Mouse (Mus musculus) hindbrain, embryonic 11.5 days (tissue): ENCODE measurements around the gene Syt1. TPM values are rescaled to one million over a fixed set of nuclear protein-coding genes. Genes with fewer than 3 reads are reported as not detected.

Experiments
- ATAC-seq: fragments of 200-750 bp; cut with Nextera tagmentation; 2 replicates; pipeline ENCODE4 v1.8.0; 2017; ENCODE audit warnings: mild to moderate bottlenecking, moderate TSS enrichment, moderate library complexity; ENCODE audit not compliant: low FRiP score
- DNase-seq: peaks from one replicate; pipeline ENCODE4 v3.0.0-alpha.2; 2015; ENCODE audit warnings: low spot score
- H3K27ac ChIP-seq: fragments of 300-500 bp; sonication (generic); 2 replicates; pipeline ENCODE4 v1.5.1; 2014; ENCODE audit warnings: mild to moderate bottlenecking, low read depth, low read length
- H3K27me3 ChIP-seq: fragments of 300-500 bp; sonication (generic); 2 replicates; pipeline ENCODE4 v1.6.1; 2014; ENCODE audit warnings: mild to moderate bottlenecking, low read length, moderate library complexity, mixed read lengths; ENCODE audit not compliant: control insufficient read depth, insufficient read depth
- H3K36me3 ChIP-seq: fragments of 300-500 bp; sonication (generic); 2 replicates; pipeline ENCODE4 v1.6.1; 2014; ENCODE audit warnings: mild to moderate bottlenecking, low read length, moderate library complexity, mixed read lengths; ENCODE audit not compliant: control insufficient read depth, insufficient read depth
- H3K4me1 ChIP-seq: fragments of 300-500 bp; sonication (generic); replicated peaks from 2 replicates; pipeline ENCODE4 v1.6.1; 2014; ENCODE audit warnings: low read length, mixed read lengths; ENCODE audit not compliant: control insufficient read depth, insufficient read depth
- H3K4me2 ChIP-seq: fragments of 300-500 bp; sonication (generic); replicated peaks from 2 replicates; pipeline ENCODE4 v1.6.1; 2014; ENCODE audit warnings: mild to moderate bottlenecking, low read depth, low read length
- H3K4me3 ChIP-seq: fragments of 300-500 bp; sonication (generic); 2 replicates; pipeline ENCODE4 v1.5.1; 2014; ENCODE audit warnings: low read depth, low read length
- H3K9ac ChIP-seq: fragments of 300-500 bp; sonication (generic); 2 replicates; pipeline ENCODE4 v1.6.1; 2014; ENCODE audit warnings: low read depth, low read length
- H3K9me3 ChIP-seq: fragments of 300-500 bp; sonication (generic); 2 replicates; pipeline ENCODE4 v1.6.1; 2016; ENCODE audit warnings: low read length; ENCODE audit not compliant: control insufficient read depth
- WGBS: fragments of 180-500 bp; shearing (Covaris S2); extraction: QIAGEN DNeasy Blood & Tissue Kit; methylation state at CpG from one replicate; pipeline ENCODE4 v1.1.7; 2014; 5-methylcytosine and 5-hydroxymethylcytosine counted together
- polyA plus RNA-seq: library from polyadenylated mRNA; unstranded; fragments of >200 nt; fragmentation: Nextera tagmentation; extraction: Ambion mirVana; gene quantifications from 2 replicates; pipeline ENCODE4 v1.2.1, GENCODE M21; 2014

Syt1 gene
- polyA plus RNA-seq, 1 experiment from 2014 or later: 28.3 TPM

GRCm38 (mm10) chr10:108588924-108589323, 421.9 kb downstream of the Syt1 start:
- no peak overlapping the region for H3K4me3 ChIP-seq
- H3K9ac ChIP-seq: no peak overlapping the region
- H3K27me3 ChIP-seq: no peaks in the 10 kb centered on the region
- no peaks in the 10 kb centered on the region for H3K36me3 ChIP-seq
- no peaks in the 10 kb centered on the region for H3K9me3 ChIP-seq
- H3K27ac ChIP-seq: no peak overlapping the region
- H3K4me2 ChIP-seq: no peak overlapping the region
- WGBS: 91% methylated on average over 3 of the region's 3 CpGs
- DNase-seq (no peak), ATAC-seq (no peak)
- no peaks in the 10 kb centered on the region for H3K4me1 ChIP-seq

- Histone ChIP-seq H3K36me3 (no peaks in the 10 kb centered on the region), H3K9ac (no peak overlapping the region), H3K27me3 (no peaks in the 10 kb centered on the region), H3K4me1 (0 out of 2 replicates have a peak, but pooled peaks cover 3% of the 10 kb centered on the region), H3K4me3 (no peak overlapping the region), H3K9me3 (no peaks in the 10 kb centered on the region), H3K4me2 (no peak overlapping the region; the same call in 1 of the 2 replicates), H3K27ac (no peak overlapping the region)
- WGBS: 14% methylated on average over 11 of the region's 11 CpGs
- peak; percentile 39 for ATAC-seq
- DNase-seq: peak; percentile 34
Measured at GRCm38 (mm10) chr10:108583694-108584093, 427.1 kb downstream of the Syt1 start.

GRCm38 (mm10) chr10:108582397-108582730, 428.4 kb downstream of the Syt1 start:
- H3K4me3 ChIP-seq: no peak overlapping the region
- H3K4me1 ChIP-seq: 0 out of 2 replicates have a peak, but pooled peaks cover 3% of the 10 kb centered on the region
- no peak overlapping the region for H3K27ac ChIP-seq
- ATAC-seq (no peak), DNase-seq (no peak)
- 91% methylated on average over 3 of the region's 3 CpGs for WGBS
- H3K4me2 ChIP-seq: no peak overlapping the region
- H3K27me3 ChIP-seq: no peaks in the 10 kb centered on the region
- no peaks in the 10 kb centered on the region for H3K36me3 ChIP-seq
- no peak overlapping the region for H3K9ac ChIP-seq
- no peaks in the 10 kb centered on the region for H3K9me3 ChIP-seq

- Histone ChIP-seq H3K27ac (no peak overlapping the region), H3K4me1 (0 out of 2 replicates have a peak, but pooled peaks cover 3% of the 10 kb centered on the region), H3K9ac (no peak overlapping the region), H3K27me3 (no peaks in the 10 kb centered on the region), H3K36me3 (no peaks in the 10 kb centered on the region), H3K4me2 (no peak overlapping the region), H3K9me3 (no peaks in the 10 kb centered on the region), H3K4me3 (no peak overlapping the region)
- WGBS: 76% methylated on average over 12 of the region's 12 CpGs
- DNase-seq: no peak
- ATAC-seq: no peak
Measured at GRCm38 (mm10) chr10:108581555-108582396, 429.0 kb downstream of the Syt1 start.

- no peak overlapping the region for H3K9ac ChIP-seq
- H3K27me3 ChIP-seq: no peaks in the 10 kb centered on the region
- H3K4me2 ChIP-seq: no peak overlapping the region
- WGBS: 69% methylated on average over 9 of the region's 9 CpGs
- H3K9me3 ChIP-seq: no peaks in the 10 kb centered on the region
- ATAC-seq: no peak
- no peak for DNase-seq
- H3K4me1 ChIP-seq: 0 out of 2 replicates have a peak, but pooled peaks cover 3% of the 10 kb centered on the region
- no peak overlapping the region for H3K27ac ChIP-seq
- no peak overlapping the region for H3K4me3 ChIP-seq
- H3K36me3 ChIP-seq: no peaks in the 10 kb centered on the region
Measured at GRCm38 (mm10) chr10:108580786-108581420, 429.9 kb downstream of the Syt1 start.

- no peak overlapping the region for H3K27ac ChIP-seq
- no peak overlapping the region for H3K4me2 ChIP-seq
- 87% methylated on average over 4 of the region's 4 CpGs for WGBS
- no peaks in the 10 kb centered on the region for H3K27me3 ChIP-seq
- no peak overlapping the region for H3K9ac ChIP-seq
- DNase-seq (no peak), ATAC-seq (no peak)
- no peak overlapping the region for H3K4me3 ChIP-seq
- H3K4me1 ChIP-seq: 0 out of 2 replicates have a peak, but pooled peaks cover 3% of the 10 kb centered on the region
- H3K9me3 ChIP-seq: no peaks in the 10 kb centered on the region
- no peaks in the 10 kb centered on the region for H3K36me3 ChIP-seq
Measured at GRCm38 (mm10) chr10:108579396-108579795, 431.4 kb downstream of the Syt1 start.

GRCm38 (mm10) chr10:108577611-108578010, 433.2 kb downstream of the Syt1 start:
- ATAC-seq (no peak), DNase-seq (no peak)
- Histone ChIP-seq H3K9me3 (no peaks in the 10 kb centered on the region), H3K4me2 (no peak overlapping the region), H3K27me3 (no peaks in the 10 kb centered on the region), H3K36me3 (no peaks in the 10 kb centered on the region), H3K4me3 (no peak overlapping the region), H3K27ac (no peak overlapping the region), H3K9ac (no peak overlapping the region), H3K4me1 (no peaks in the 10 kb centered on the region)

GRCm38 (mm10) chr10:108572764-108573163, 438.0 kb downstream of the Syt1 start:
- Histone ChIP-seq H3K27me3 (no peaks in the 10 kb centered on the region), H3K4me1 (peaks cover 4% of the 10 kb centered on the region; the same call in 1 of the 2 replicates), H3K9me3 (no peaks in the 10 kb centered on the region), H3K36me3 (no peaks in the 10 kb centered on the region), H3K4me3 (no peak overlapping the region), H3K4me2 (no peak overlapping the region), H3K9ac (no peak overlapping the region), H3K27ac (no peak overlapping the region)
- ATAC-seq: no peak
- DNase-seq: no peak
- 69% methylated on average over 4 of the region's 4 CpGs for WGBS

GRCm38 (mm10) chr10:108571104-108571503, 439.7 kb downstream of the Syt1 start:
- WGBS: 68% methylated on average over 5 of the region's 5 CpGs
- H3K4me2 ChIP-seq: no peak overlapping the region
- H3K27ac ChIP-seq: no peak overlapping the region
- H3K4me1 ChIP-seq: peaks cover 4% of the 10 kb centered on the region; the same call in 1 of the 2 replicates
- H3K36me3 ChIP-seq: no peaks in the 10 kb centered on the region
- H3K4me3 ChIP-seq: no peak overlapping the region
- ATAC-seq (no peak), DNase-seq (no peak)
- H3K9ac ChIP-seq: no peak overlapping the region
- H3K27me3 ChIP-seq: no peaks in the 10 kb centered on the region
- no peaks in the 10 kb centered on the region for H3K9me3 ChIP-seq
